Mouse (Mus musculus) cerebellum, adult 8-10 months (tissue): Measurements from ENCODE around the gene Phlpp1.

Experiments
- DNase-seq: peaks from one replicate; pipeline ENCODE4 v3.0.0; 2022

Gene Phlpp1

DNA sequence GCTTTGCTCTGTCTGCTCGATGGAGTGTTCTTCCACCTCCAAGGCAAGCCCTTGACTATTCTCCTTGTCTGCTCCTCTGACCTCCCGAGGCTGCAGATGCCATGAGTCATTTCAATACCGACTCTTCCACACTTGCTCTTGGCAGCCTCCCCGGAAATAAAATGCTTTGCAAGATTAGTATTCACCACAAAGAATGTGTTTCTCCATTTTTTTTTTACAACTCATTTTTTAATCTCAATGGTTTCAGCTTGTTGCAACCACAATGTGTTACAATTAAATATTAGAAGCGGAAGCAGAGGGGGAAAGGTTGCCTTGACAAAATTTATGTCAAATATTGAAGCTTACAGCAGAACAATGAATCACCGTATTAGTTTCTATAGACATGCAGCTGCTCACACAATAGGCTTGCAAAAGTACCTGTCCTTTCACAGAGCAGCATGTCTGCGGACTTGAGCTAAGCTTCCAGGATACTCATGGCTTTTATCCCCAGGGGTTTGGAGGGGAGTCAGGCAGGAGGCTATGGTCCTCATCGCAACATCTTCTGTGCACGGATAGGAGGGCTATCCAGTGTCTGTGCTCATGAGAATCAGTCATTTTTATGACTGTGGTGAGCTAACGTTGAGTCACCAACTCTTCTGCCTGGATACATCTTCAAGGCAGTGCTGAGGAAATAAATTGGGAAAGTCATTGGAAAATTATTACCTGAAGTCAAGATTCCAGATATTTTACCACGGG lies 229.5 kb downstream of the Phlpp1 start:
- DNase-seq: no peak

DNA sequence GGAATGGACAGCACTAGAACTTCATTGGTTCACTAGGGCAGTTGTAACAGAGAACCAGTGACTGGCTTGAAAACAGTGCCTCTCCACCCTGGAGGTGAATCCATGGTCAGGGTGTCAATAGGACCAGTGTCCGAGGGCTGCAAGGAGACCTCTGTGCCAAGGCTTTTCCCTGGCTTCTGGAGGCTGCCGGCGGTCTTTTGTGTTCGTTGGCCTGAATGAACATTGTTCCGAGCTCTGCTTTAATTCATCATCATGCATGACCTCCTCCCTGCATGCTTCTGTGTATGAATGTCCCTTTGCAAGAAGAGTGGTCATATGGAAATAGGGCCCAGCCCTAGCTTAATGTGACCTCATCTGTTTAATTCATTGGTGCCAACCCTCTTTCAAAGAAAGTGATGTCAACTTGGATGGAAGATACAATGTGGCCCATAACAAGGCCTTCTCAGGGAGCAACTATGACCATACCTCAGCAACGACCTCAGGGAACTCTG lies 231.5 kb downstream of the Phlpp1 start:
- no peak for DNase-seq

DNA sequence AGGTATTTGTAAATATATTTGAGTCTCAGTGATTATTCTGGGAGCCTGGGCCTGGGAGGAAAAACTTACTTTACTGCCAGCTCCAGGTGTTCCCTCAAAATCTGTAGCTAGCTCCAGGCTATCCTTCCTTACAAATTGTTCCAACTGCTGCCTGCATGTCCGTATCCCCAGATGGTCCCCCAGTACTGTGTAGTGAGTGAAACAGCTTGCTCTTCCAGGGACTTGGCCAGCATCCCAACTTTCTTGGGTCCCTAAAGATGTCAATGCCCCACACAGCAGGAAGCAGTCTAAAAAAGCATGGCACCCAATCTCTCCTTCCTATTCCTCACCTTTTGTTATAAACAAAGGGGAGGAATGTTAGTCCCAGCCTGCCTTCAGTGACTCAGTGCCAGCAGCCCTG lies 235.3 kb downstream of the Phlpp1 start:
- DNase-seq: no peak

DNA sequence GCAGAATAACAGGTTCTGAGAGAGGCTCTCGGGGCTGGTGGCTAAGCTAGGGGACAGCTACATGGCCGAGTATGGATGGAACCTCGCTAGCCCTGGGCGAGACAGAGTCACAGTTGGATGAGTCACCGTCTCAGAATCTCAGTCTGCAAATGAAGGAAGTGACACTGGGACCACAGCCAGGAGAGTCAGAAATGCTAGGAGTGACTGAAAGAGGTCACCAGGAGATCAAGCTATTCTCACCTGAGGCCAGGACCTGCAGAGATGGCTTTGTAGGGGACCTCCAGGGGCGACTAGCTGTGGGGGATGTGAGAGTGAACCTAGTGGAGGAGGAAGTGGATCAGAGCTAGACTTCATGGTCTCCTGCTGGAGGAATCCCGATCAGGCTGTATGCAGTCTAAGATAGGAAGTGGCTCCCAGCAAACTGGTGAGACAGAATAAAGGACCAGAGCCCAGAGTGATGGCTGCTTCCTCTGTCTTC lies 236.4 kb downstream of the Phlpp1 start:
- no peak for DNase-seq

DNA sequence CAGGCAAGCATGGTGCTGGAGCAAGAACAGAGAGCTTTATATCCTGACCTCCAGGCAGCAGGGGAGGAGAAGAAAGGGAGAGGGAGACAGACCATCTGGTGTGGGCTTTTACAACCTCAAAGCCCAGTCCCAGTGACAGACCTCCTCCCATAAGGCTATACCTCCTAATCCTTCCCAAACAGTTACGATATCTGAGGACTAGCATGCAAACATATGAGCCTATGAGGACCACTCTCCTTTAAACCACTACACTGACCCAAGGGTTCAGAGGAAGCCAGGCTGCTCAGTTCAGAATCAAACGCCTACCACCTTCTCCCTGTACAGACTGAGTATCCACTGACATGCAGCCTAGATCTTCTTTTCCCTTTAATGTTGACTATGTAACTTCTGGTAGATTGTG lies 239.3 kb downstream of the Phlpp1 start:
- DNase-seq: no peak

DNA sequence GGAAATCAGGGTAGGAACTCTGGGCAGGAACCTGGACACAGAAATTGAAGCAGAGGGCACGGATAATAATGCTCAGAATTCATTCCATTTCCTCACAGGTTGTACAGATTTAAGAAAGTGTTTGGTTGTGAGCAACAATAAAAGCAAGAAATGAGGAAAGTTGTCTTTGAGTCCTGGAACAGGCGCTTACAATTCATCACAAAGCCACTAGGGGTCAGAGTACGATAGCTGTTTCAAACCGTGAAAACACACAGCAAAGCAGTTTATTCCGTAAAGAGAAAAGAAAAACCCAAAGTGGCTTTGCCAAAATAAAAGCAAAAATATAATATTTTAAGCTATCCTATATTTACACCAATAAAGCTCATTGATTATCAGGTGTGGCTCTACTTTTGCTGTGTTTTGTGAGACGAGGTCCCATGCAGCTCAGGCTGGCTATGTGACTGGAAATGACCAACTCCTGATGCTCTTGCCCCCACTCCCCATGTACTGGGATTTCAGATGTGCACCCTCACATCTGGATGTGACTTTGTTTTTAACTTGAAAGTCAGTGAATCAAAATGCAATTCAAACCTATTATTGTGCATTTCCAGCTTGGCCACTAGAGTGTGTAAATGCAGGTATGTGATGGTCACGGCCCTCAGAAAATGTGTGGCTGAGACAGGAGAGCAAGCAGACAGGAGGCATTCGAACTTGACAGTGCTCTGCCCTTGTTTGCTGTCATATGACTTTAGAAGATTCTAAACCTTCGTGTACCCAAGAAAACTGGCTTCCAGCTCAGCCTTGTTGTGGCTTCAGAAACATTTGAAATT lies 253.8 kb downstream of the Phlpp1 start:
- DNase-seq: no peak

DNA sequence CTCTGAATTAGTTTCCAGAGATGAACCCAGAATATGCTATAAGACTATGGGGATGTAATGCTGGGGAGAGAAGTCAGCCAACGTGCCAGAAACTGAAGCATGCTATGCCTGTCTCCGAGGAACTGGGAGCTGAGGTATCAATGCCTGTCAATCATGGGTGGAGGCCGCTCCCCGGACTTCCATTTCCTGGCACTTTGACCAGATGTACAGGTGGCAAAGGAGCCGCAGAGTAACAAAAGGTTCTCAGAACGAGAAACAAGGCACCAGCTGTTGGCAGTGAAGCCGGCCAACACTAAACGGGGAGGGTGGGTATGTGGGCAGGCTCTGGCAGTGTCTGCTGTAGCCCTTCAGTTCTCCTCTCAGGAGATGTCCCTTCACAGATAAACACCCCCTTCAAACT lies 256.6 kb downstream of the Phlpp1 start:
- DNase-seq: no peak

DNA sequence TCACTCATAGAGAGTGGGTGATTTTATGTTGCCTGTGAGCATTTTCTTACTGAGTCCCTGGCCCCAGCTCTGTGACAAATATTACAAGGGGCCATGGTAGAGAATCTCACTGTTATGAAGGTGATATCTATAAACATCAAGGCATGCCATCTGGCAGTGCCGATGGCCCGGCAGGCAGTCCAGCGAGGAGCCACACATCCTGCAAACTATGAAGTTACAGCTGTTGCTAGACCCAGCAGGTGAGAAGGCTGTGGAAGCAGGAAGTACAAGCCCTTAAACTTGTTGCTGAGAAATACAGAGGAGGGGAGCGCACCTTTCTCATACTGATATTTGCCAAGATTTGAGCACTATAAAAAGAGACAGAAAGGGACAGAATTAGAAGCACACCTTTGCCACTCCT lies 257.0 kb downstream of the Phlpp1 start:
- no peak for DNase-seq

DNA sequence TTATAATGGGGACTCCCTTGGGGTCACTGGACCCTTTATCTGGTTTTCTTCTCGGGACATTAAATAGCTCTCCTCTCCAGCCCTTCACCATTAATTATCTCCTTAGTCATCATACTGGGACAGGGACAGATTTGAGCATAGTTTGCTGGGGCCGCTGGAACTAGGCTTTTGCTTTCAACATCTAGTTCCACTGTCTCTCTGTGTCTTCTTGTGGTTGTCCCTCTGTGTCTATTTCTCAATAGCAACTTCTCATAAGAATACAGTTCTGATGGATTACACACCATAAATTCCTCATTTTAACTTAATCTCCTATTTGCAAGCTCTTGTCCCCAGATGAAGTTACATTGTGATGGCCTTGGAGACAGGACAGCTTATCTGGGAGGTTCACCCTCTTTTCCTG lies 262.0 kb downstream of the Phlpp1 start:
- no peak for DNase-seq
